8 mouse cellular contexts compared by ENCODE assay signal in the genomic region with DNA sequence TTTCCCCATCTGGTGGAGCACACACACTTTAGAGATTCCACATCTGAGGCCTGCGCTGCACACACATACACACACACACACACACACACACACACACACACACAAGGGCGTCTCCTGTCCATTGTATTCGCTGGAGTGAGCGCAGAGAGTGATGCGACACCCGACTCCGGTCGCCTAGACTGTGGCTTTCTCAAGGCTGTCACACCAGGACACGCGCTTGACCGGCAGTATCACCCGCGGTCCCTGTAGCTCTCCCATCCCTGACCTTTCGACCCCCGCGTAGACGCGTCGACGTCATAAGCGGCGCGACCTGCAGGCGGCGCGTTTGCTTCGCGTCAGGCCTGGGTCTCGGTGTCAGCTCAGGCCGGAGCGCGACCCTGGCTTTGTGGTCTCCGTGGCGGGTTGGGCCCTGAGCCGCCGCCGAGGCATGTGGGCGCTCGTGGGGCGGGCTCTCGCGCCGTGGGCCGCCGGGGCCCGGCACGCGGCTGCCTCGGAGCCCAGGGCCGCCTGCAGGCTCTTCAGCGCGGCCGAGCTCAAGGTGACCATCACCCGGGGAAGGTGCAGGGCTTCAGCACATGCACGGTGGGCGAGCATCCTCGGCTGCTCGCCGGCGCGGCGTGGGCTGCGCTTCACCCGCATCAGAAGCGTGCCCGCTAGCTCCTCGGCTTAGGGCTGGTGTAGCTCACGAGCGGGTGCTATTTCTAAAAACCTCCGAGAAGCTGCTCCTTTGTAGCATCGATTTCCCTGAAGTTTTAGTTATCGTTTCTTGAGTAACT. TPM values are rescaled to one million over a fixed set of nuclear protein-coding genes. Genes with fewer than 3 reads are reported as not detected.
DNase-seq lines count a peak whose midpoint lies in the region; ATAC-seq lines count a peak whose summit lies in the region.

A gene (plus strand): TSS at position 296 of the 776 bp plus-strand sequence.

- H3K27ac ChIP-seq in hindbrain, embryonic 11.5 days (ENCODE audit: low read depth, low read length), result peak within 1 kb of the TSS; percentile 88

- H3K4me1 ChIP-seq in hindbrain, embryonic 11.5 days (replicated peaks; ENCODE audit: control insufficient read depth, insufficient read depth, low read length), result no peaks in the 10 kb centered on the region

- peak; percentile 95 for ATAC-seq in hindbrain, embryonic 11.5 days (ENCODE audit: low FRiP score)

- under 1% methylated on average over 72 of the region's 72 CpGs for WGBS in hindbrain, embryonic 11.5 days

- no peaks in the 10 kb centered on the region for H3K27me3 ChIP-seq in hindbrain, embryonic 11.5 days (ENCODE audit: control insufficient read depth, insufficient read depth, low read length)

- peak; percentile 85 for DNase-seq in MN1 (ENCODE audit: low spot score)
- peak; percentile 97 for DNase-seq in cerebellum, adult 9-10 months
- peak; percentile 85 to 97 for DNase-seq in frontal cortex, adult 2 months (ENCODE audit: extremely low spot score in 1 of 2, low spot score in 1 of 2)
- DNase-seq in hindbrain, embryonic 11.5 days (ENCODE audit: low spot score), result peak; percentile 96
- DNase-seq in layer of hippocampus, postnatal 10 days (ENCODE audit: low spot score in 2 of 2), result peak; percentile 98
- DNase-seq in lung, postnatal 10 days, result peak; percentile 96
- peak; percentile 92 for DNase-seq in ovary, postnatal 36 days (ENCODE audit: low spot score)
- peak; percentile 95 for DNase-seq in thymus, postnatal 25 days

- peak within 1 kb of the TSS; percentile 35 for H3K4me2 ChIP-seq in hindbrain, embryonic 11.5 days (replicated peaks; ENCODE audit: low read depth, low read length)

- H3K9ac ChIP-seq in hindbrain, embryonic 11.5 days (ENCODE audit: low read depth, low read length), result peak within 1 kb of the TSS; percentile 95

- H3K36me3 ChIP-seq in hindbrain, embryonic 11.5 days (ENCODE audit: control insufficient read depth, insufficient read depth, low read length), result no peaks in the 10 kb centered on the region

- no peaks in the 10 kb centered on the region for H3K9me3 ChIP-seq in hindbrain, embryonic 11.5 days (ENCODE audit: control insufficient read depth, low read length)

- peak within 1 kb of the TSS; percentile 86 for H3K4me3 ChIP-seq in hindbrain, embryonic 11.5 days (ENCODE audit: low read depth, low read length)

RNA-seq across cellular contexts. Expression of the gene that starts here (rescaled TPM):
- polyA plus RNA-seq in frontal cortex, adult 2 months (2012; rRNA removed), result 38.3 and 46.8 TPM in 2 replicates
- 51.1 and 55.8 TPM in 2 replicates for polyA plus RNA-seq in hindbrain, embryonic 11.5 days (2014; fragmentation: Nextera tagmentation; extraction: Ambion mirVana)
- total RNA-seq in layer of hippocampus, postnatal 10 days (2021), result 10 to 100 TPM; 33.1 to 40.9 TPM

Comparison
In these comparisons a context has a peak if more than half of its experiments do, and no peak if none do; other contexts are left out.
1. Peak in every context shown above with its lines: DNase-seq, ATAC-seq, H3K4me3 ChIP-seq and H3K27ac ChIP-seq.